Mouse (Mus musculus) intestine, embryonic 15.5 days (tissue): ENCODE results near the gene Atxn1. TPM values are rescaled to one million over a fixed set of nuclear protein-coding genes. Genes with fewer than 3 reads are reported as not detected.

Experiments used
- ATAC-seq: fragments of 200-750 bp; cut with Nextera tagmentation; 2 replicates; pipeline ENCODE4 v1.8.0; 2017; ENCODE audit warnings: moderate TSS enrichment, moderate library complexity
- H3K27ac ChIP-seq: fragments of 300-500 bp; sonication (generic); 2 replicates; pipeline ENCODE4 v1.5.1; 2015; ENCODE audit warnings: mild to moderate bottlenecking, inconsistent platforms
- H3K27me3 ChIP-seq: fragments of 300-500 bp; sonication (generic); replicated peaks from 2 replicates; pipeline ENCODE4 v1.6.1; 2015; ENCODE audit warnings: inconsistent platforms
- H3K36me3 ChIP-seq: fragments of 300-500 bp; sonication (generic); 2 replicates; pipeline ENCODE4 v1.6.1; 2015; ENCODE audit warnings: inconsistent platforms
- H3K4me1 ChIP-seq: fragments of 300-500 bp; sonication (generic); replicated peaks from 2 replicates; pipeline ENCODE4 v1.6.1; 2015; ENCODE audit warnings: inconsistent platforms
- H3K4me2 ChIP-seq: fragments of 300-500 bp; sonication (generic); replicated peaks from 2 replicates; pipeline ENCODE4 v1.6.1; 2015; ENCODE audit warnings: mild to moderate bottlenecking, inconsistent platforms
- H3K4me3 ChIP-seq: fragments of 300-500 bp; sonication (generic); replicated peaks from 2 replicates; pipeline ENCODE4 v1.5.1; 2015; ENCODE audit warnings: inconsistent platforms
- H3K9ac ChIP-seq: fragments of 300-500 bp; sonication (generic); 2 replicates; pipeline ENCODE4 v1.6.1; 2015; ENCODE audit warnings: inconsistent platforms
- H3K9me3 ChIP-seq: fragments of 300-500 bp; sonication (generic); 2 replicates; pipeline ENCODE4 v1.6.1; 2016; ENCODE audit warnings: inconsistent platforms
- WGBS: fragments of 180-500 bp; shearing (Covaris S2); methylation state at CpG from one replicate; pipeline ENCODE4 v1.1.7; 2015; 5-methylcytosine and 5-hydroxymethylcytosine counted together
- polyA plus RNA-seq: library from polyadenylated mRNA; unstranded; fragments of >200 nt; fragmentation: Nextera tagmentation; extraction: Ambion mirVana; gene quantifications from 2 replicates; pipeline ENCODE4 v1.2.1, GENCODE M21; 2015

Atxn1 gene
- polyA plus RNA-seq, 1 experiment from 2014 or later = 5.7 TPM

DNA sequence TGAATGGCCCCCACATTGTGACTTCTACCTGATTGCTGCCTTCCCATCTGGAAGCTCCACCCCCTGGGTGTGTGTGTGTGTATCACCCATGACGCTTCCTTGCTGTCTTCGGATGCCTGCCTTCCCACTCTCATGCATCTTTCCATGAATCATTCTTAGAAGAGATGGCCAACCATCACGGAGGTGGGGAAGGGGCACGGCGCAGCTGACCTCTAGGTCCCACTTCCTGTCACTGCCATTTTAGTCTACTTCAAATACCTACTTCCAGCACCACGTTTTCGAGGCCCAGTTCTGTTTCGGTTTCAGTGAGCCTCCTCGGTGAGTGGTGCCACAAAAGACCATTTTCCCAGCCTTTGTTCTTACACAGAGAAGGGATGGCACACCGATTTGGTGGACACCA lies 99.2 kb downstream of the Atxn1 start:
- H3K4me1 ChIP-seq = no peaks in the 10 kb centered on the region
- no peak for ATAC-seq
- no peaks in the 10 kb centered on the region for H3K9me3 ChIP-seq
- H3K27me3 ChIP-seq = no peaks in the 10 kb centered on the region
- H3K4me3 ChIP-seq = no peak overlapping the region
- no peaks in the 10 kb centered on the region for H3K36me3 ChIP-seq
- H3K4me2 ChIP-seq = no peak overlapping the region
- 89% methylated on average over 10 of the region's 10 CpGs for WGBS
- no peak overlapping the region for H3K27ac ChIP-seq
- no peak overlapping the region for H3K9ac ChIP-seq

DNA sequence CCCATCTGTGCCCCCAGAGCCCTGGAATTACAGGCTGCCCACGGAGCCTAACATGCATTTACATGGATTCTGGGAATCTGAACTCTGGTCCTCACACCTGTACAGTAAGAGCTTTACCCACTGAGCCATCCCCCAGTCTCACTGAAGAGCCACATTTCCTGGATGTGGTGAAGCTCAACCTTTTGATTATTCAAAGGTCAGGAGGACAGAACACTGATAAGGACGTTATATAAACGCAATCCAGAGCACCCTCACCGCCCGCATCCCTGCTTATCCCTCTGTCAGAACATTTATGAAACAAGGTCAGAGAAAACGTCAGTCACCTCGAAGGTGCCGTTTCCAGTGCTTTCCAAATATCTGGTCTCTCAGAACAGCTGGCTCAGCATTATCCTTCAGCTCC lies 101.0 kb downstream of the Atxn1 start:
- H3K27me3 ChIP-seq = no peaks in the 10 kb centered on the region
- no peak overlapping the region for H3K4me2 ChIP-seq
- no peak for ATAC-seq
- WGBS = 65% methylated on average over 8 of the region's 8 CpGs
- H3K4me3 ChIP-seq = no peak overlapping the region
- H3K4me1 ChIP-seq = 0 out of 2 replicates have a peak, but pooled peaks cover 3% of the 10 kb centered on the region
- no peaks in the 10 kb centered on the region for H3K36me3 ChIP-seq
- no peak overlapping the region for H3K27ac ChIP-seq
- H3K9me3 ChIP-seq = no peaks in the 10 kb centered on the region
- no peak overlapping the region for H3K9ac ChIP-seq

DNA sequence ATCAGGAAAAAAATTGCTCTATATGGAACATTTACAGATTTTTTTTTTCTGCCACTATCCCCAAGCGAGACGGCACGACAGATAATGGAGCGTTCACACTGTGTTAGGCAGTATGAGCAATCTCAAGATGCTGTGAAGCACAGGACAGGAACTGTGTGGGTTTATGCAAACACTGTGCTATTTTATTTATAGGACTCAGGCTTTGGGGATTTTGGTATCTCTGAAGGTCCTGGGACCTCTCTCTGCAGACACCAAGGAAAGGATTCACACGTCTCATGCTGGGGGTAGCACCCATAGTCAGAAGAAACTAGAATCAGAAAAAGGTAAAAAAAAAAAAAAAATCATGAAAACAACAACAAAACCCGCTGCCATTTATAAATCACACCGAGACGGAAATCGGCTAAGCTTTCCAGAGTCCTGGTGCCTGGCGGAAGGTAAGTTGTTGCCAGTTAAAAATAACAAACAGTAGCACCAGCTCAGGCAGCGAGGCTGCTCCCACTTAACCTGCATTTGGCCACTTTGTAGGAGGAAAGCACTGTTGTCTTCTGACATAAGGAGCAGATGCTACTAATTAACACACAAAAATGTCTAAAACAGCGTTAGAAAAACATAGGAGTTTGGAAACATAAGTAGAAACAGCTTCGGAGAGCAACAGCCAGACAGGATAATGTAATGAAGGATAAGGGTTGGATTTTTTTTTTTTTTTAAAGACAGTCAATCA lies 102.8 kb downstream of the Atxn1 start:
- H3K4me3 ChIP-seq = no peak overlapping the region
- ATAC-seq = no peak

DNA sequence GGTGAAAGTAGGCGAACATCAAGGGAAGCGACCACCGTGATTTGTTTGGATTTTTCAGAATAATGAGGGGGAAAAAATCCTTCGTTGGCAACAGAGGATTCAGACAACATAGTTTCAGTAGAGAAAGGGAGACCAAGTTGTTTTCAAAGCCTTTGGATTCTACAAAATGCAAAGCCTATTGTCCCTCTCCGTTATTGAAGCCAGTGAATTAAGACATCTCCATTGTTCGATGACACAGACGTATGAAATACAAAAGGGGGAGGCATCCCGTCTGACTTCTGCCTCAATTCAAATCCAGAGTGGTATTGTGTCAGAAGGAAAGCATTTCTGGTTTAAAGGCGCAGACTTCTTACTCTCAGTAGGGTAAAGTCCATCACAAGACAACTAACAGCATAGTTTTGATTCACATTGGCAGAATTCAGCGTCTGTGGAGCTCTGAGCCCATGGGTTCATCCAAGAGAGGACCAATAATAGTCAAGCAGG lies 103.7 kb downstream of the Atxn1 start:
- ATAC-seq = no peak
- H3K4me2 ChIP-seq = no peak overlapping the region
- H3K27ac ChIP-seq = no peak overlapping the region
- no peaks in the 10 kb centered on the region for H3K27me3 ChIP-seq
- no peaks in the 10 kb centered on the region for H3K9me3 ChIP-seq
- 57% methylated on average over 10 of the region's 10 CpGs for WGBS
- no peak overlapping the region for H3K4me3 ChIP-seq
- H3K4me1 ChIP-seq = 0 out of 2 replicates have a peak, but pooled peaks cover 3% of the 10 kb centered on the region
- no peak overlapping the region for H3K9ac ChIP-seq
- no peaks in the 10 kb centered on the region for H3K36me3 ChIP-seq

More for the DNA sequence above, 102.8 kb downstream of the Atxn1 start:
- Histone ChIP-seq H3K27me3 (no peaks in the 10 kb centered on the region), H3K9me3 (no peaks in the 10 kb centered on the region), H3K4me1 (0 out of 2 replicates have a peak, but pooled peaks cover 3% of the 10 kb centered on the region), H3K27ac (no peak overlapping the region), H3K4me2 (no peak overlapping the region), H3K36me3 (no peaks in the 10 kb centered on the region), H3K9ac (no peak overlapping the region)
- 53% methylated on average over 13 of the region's 13 CpGs for WGBS

DNA sequence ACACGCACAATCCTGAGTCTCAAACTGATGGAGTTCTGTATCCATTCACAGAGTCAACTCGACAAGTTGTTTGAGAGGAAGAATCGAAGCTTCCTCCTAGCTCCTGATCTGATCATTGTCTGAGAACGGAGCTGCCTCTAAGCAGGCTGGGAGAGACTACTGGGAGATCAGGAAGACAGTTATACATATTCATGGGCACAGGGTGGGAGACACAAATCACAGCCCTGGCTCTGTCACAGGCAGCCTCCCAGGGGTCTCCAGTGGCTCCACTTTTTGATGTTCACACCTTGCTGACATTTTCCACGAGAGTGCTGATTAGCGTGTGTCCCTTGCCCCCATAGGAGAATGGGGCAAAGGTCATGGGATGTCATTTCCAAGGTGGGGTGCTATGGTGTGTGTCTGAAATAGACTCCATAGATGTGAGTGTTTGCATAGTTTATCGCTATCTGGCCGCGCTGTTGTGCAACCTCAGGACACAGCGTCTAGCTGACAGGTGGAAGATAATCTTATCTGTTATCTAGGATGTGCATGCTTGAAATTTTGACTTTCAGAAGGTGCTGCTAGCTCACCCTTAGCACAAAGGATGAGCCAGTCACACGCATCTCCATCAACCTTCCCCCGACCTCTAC lies 105.6 kb downstream of the Atxn1 start:
- Histone ChIP-seq H3K4me1 (0 out of 2 replicates have a peak, but pooled peaks cover 3% of the 10 kb centered on the region), H3K36me3 (no peaks in the 10 kb centered on the region), H3K27me3 (no peaks in the 10 kb centered on the region), H3K4me2 (no peak overlapping the region), H3K27ac (no peak overlapping the region), H3K4me3 (no peak overlapping the region), H3K9me3 (no peaks in the 10 kb centered on the region), H3K9ac (no peak overlapping the region)
- 59% methylated on average over 12 of the region's 12 CpGs for WGBS
- ATAC-seq = no peak

DNA sequence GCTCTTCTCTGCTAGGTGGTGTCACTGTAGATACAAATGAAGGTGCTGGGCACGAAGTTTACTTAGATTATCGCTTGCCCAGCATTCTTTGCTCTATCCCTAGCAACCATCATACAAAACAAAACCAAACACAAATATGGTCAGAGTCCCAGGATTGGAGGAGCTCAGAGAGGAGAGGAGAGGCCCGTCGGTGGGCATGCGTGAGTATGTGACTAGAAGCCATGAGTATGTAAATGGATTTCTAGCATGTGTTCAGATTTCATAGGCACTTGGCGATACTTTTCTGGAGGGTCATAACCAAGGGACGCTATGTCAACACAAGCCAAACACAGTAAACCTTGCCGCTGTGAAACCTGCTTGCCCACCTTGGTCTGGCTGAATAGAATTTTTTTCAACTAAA lies 107.4 kb downstream of the Atxn1 start:
- Histone ChIP-seq H3K4me2 (no peak overlapping the region), H3K9ac (no peak overlapping the region), H3K27ac (no peak overlapping the region), H3K4me3 (no peak overlapping the region), H3K36me3 (no peaks in the 10 kb centered on the region), H3K9me3 (no peaks in the 10 kb centered on the region), H3K4me1 (0 out of 2 replicates have a peak, but pooled peaks cover 3% of the 10 kb centered on the region), H3K27me3 (no peaks in the 10 kb centered on the region)
- no peak for ATAC-seq
- WGBS = 79% methylated on average over 8 of the region's 8 CpGs

DNA sequence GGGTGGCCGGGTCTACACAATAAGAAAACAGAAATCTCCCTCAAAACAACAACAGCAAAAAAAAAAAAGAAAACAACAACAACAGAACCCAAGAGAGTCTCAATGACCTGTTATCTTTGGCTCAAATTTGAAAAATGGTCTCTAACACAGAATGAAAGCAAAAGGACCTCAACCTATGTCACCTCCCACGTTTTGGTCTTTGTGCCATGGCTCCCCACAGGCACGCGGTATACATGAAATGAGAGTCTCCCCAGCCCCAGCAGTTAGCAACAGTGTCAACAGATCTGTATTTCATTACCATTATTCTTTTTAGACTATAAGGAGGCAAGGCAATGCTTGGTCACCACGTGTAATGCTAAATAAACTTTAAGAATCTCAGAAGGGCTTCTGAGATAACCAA lies 110.3 kb downstream of the Atxn1 start:
- H3K27ac ChIP-seq = no peak overlapping the region
- no peak overlapping the region for H3K4me2 ChIP-seq
- 0 out of 2 replicates have a peak, but pooled peaks cover 3% of the 10 kb centered on the region for H3K4me1 ChIP-seq
- H3K9ac ChIP-seq = no peak overlapping the region
- no peak overlapping the region for H3K4me3 ChIP-seq
- H3K9me3 ChIP-seq = no peaks in the 10 kb centered on the region
- no peak for ATAC-seq
- H3K36me3 ChIP-seq = no peaks in the 10 kb centered on the region
- no peaks in the 10 kb centered on the region for H3K27me3 ChIP-seq
- WGBS = 79% methylated on average over 5 of the region's 5 CpGs

DNA sequence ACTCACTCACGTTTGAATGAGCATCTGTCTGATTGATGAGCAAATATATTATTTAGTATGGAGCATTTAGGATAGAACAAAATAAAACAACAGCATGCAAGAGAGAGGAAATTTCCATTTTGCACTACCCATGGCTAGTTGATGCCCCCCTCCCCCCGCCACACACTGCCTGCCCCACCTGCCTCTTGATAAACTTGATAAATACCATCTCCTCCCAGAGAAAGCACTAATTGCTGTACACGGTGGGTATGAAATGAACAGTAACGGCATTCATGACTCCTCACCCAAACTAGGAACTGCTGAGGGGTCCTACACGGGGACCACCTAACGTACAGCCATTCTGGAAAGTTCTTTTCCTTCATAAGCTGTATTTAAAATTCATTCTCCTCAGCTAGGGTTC lies 111.1 kb downstream of the Atxn1 start:
- H3K9me3 ChIP-seq = no peaks in the 10 kb centered on the region
- no peak overlapping the region for H3K9ac ChIP-seq
- H3K36me3 ChIP-seq = no peaks in the 10 kb centered on the region
- no peak overlapping the region for H3K4me3 ChIP-seq
- ATAC-seq = no peak
- no peaks in the 10 kb centered on the region for H3K27me3 ChIP-seq
- no peaks in the 10 kb centered on the region for H3K4me1 ChIP-seq
- H3K27ac ChIP-seq = no peak overlapping the region
- no peak overlapping the region for H3K4me2 ChIP-seq
- 79% methylated on average over 6 of the region's 6 CpGs for WGBS

DNA sequence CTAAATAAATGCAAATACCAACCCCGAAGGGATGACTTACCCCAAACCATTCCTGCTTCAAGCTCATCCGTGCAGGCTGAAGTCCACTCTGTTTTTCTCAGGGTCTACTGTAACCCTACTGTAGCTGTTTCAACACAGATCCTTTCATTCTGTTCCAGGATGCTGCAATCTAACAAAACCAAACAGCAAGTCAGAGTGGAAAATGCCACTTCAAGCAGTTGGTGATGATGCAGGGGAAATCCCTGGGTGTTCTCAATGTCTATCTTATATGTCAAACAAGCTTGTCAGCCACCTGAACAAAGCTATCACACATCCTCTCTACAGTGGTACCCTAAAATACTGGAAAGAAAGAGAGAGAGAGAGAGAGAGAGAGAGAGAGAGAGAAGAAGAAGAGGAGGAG lies 112.5 kb downstream of the Atxn1 start:
- Histone ChIP-seq H3K27ac (no peak overlapping the region), H3K4me2 (no peak overlapping the region), H3K9ac (no peak overlapping the region), H3K27me3 (no peaks in the 10 kb centered on the region), H3K9me3 (no peaks in the 10 kb centered on the region), H3K36me3 (no peaks in the 10 kb centered on the region), H3K4me1 (no peaks in the 10 kb centered on the region), H3K4me3 (no peak overlapping the region)
- 64% methylated on average over 2 of the region's 2 CpGs for WGBS
- no peak for ATAC-seq

DNA sequence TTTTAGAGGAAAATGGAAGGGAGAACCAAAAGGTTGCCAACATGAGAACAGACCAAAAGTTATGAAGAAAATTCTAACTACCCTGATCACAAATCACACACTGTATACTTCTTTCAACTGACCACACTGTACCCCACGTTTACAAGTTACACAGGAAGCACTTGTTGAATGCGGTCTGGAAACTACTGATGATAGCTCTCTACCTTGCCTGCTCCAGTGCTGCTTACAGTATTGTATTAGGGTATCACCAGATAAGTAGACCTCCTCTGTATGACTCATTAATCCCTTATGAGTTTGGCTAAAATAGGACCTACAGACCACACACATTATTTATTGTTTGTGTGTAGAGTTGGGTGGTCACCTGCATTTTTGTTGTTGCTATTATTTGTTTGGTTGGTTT lies 113.1 kb downstream of the Atxn1 start:
- Histone ChIP-seq H3K4me2 (no peak overlapping the region), H3K4me1 (no peaks in the 10 kb centered on the region), H3K9ac (no peak overlapping the region), H3K27ac (no peak overlapping the region), H3K9me3 (no peaks in the 10 kb centered on the region), H3K27me3 (no peaks in the 10 kb centered on the region), H3K36me3 (no peaks in the 10 kb centered on the region), H3K4me3 (no peak overlapping the region)
- ATAC-seq = no peak
- 80% methylated on average over 2 of the region's 2 CpGs for WGBS

DNA sequence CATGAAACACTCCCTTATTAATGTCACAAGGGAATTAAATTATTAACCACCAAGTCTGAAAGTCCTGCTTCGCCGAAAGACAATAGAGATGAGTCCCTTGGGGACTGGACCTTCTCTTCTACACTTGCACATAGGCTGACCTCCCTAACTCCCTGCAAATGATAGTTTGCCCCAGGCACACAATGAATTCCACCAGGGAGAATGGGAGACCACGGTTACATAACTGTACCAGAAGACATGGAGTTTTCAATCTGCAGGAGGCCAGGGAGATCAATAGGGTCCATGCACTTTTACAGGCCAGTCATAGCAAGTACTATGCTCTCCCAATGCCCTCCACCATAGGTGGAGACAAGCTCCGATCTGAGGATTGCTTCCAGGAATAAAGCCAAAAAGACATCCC lies 113.7 kb downstream of the Atxn1 start:
- Histone ChIP-seq H3K27ac (no peak overlapping the region), H3K4me1 (no peaks in the 10 kb centered on the region), H3K4me2 (no peak overlapping the region), H3K4me3 (no peak overlapping the region), H3K27me3 (no peaks in the 10 kb centered on the region), H3K9me3 (no peaks in the 10 kb centered on the region), H3K9ac (no peak overlapping the region), H3K36me3 (no peaks in the 10 kb centered on the region)
- 77% methylated on average over 4 of the region's 4 CpGs for WGBS
- no peak for ATAC-seq

DNA sequence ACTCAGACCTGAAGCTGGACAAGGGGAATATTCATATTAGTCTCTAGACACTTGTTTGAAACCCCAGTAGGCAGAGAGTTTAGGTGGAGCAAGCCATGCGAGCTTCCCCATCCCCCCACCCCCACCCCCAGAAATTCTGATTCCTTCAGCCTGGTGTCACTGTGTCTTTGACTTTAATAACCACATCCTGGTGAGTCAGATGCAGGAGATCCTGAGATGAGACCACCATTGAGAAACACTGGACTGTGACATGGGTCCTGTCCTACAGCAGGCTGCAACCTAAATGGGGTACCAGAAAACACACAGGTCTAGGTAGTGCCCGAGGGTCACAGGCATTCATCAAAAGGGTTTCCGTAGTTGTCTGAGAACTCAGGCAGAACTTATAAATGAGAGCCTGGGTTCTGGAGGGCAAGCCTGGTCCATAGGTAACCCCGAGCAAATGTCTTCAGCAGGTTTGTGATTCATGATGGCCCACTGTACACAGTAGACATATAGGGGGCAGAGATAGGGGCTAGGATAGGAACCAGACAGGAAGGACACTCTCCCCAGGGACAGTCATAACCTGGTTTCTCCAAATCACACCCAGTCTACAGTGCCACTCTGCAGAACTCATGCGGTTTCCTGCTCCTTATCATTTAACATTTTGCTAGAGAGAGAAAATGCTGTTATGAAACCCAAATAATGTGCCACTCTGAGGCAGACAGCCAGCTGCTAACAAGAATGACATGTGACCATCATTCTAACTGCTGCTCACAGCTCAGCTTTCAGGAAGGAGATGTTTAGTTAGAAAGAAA lies 114.4 kb downstream of the Atxn1 start:
- Histone ChIP-seq H3K27ac (no peak overlapping the region), H3K36me3 (no peaks in the 10 kb centered on the region), H3K27me3 (no peaks in the 10 kb centered on the region), H3K4me2 (no peak overlapping the region), H3K9ac (no peak overlapping the region), H3K4me3 (no peak overlapping the region), H3K4me1 (no peaks in the 10 kb centered on the region), H3K9me3 (no peaks in the 10 kb centered on the region)
- WGBS = 83% methylated on average over 5 of the region's 5 CpGs
- ATAC-seq = no peak
